Mouse (Mus musculus) mouse trophoblast stem cell (cell line): Measurements from ENCODE around the gene Abca13.

Source experiments
- in situ Hi-C, 2 experiments: fragments of 300-500 bp; cut with MseI, MboI; formaldehyde crosslinking; loops; 2 replicates in 1 of 2; 3 replicates in 1 of 2; pipeline ENCODE4 v1.15.1; 2025

Abca13 gene

DNA sequence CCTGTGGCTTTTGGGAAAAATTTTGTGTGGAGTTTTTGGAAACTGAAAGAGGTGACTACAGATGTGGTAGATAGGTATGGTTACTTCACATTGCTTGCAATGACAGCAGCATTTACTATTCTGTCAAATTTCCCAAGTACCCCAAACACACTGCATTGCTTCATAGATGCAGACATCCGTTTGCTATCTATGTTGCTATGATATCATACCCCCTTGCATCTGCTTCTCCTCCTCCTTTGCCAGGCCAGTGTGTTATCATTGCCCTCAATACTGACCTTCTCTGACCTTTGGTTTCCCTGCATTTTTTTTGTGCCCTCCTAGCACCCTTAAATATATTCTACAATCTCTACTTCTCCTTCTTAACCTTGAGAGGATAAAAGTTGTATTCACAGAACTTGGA lies 341.4 kb downstream of the Abca13 start:
- in situ Hi-C loops, result no loop called here

GRCm38 (mm10) chr11:9533658-9534202 lies 342.0 kb downstream of the Abca13 start:
- in situ Hi-C loops, result no loop called here

GRCm38 (mm10) chr11:9536811-9537210 lies 345.1 kb downstream of the Abca13 start:
- in situ Hi-C loops, result no loop called here

DNA sequence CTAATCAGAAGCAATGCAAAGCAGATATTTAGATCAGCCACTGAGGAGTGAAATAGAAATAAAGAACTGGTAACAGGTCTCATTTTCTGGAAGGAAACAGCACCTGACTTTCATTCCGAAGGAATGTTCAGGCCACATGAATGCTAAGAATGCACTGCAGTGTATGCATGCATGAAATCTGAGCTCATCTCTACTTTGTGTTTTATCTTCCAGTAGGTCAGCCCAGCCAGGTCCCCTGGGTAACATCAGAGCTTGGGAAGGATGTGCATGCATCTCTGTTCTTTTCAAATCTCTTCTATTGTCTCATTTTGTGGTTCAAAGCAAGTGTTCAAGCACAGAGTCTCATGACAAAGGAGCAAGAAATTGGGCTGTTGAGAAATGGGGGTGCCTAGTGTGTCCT lies 346.6 kb downstream of the Abca13 start:
- in situ Hi-C loops, result no loop called here

DNA sequence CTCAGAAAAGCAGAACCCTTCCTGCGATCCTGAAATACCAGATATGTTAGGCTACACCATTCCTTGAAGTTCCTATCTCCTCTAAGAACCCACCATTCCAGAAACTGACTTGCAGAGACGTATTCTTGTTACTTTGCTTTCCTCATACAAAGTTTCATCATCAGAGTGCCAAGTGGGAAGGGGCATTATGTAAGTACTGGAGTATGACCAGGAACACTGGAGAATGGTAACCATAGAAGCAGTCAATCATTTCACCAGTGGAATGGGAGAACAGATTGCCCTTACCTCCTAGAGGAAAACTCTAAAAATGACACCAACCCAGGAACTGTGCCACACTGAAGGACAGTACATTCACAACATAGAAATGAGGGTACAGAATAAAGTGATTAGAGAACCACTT lies 368.3 kb downstream of the Abca13 start:
- in situ Hi-C loops, result no loop called here

GRCm38 (mm10) chr11:9568302-9568701 lies 376.6 kb downstream of the Abca13 start:
- in situ Hi-C loops, result no loop called here

GRCm38 (mm10) chr11:9570319-9570718 lies 378.6 kb downstream of the Abca13 start:
- in situ Hi-C loops, result no loop called here

DNA sequence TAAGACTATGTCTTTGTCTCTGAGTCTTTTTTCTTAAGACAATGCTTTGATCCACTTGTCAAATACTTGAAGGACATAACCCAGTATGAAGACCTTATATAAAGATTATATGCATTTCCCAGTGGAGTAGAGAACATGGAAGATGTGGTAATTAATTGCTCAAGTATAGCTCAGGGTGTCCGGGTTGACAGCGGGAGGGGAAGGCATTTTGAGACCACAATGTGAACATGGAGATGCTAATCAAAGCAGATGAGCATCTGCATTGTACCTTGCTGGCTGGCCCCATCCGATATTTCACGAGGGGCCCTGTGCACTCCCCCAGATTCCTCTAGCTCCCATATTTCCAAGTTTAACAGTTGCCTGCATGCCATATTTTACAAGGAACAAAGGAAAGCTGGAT lies 383.2 kb downstream of the Abca13 start:
- in situ Hi-C loops, result no loop called here

GRCm38 (mm10) chr11:9591757-9592316 lies 400.1 kb downstream of the Abca13 start:
- in situ Hi-C loops, result no loop called here

DNA sequence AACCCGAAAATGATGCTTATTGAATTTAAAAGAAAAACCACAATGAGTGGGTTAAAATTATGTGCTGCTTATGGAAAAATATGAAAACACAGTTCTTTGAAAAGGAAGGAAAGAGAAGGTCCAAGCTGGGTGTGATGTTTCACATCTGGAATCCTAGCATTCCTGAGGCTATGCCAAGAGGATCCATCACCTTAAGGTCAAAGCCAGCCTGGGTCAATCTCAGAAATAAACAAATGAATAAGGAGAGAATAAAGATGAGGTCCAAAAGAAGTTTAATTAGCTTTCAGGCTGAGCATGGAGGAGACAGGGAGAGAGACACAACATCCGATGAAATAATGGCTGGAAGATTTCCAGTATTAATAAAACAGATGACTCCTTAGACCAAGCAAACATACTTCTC lies 405.6 kb downstream of the Abca13 start:
- in situ Hi-C loops, result no loop called here

GRCm38 (mm10) chr11:9601096-9601495 lies 409.4 kb downstream of the Abca13 start:
- in situ Hi-C loops, result no loop called here

DNA sequence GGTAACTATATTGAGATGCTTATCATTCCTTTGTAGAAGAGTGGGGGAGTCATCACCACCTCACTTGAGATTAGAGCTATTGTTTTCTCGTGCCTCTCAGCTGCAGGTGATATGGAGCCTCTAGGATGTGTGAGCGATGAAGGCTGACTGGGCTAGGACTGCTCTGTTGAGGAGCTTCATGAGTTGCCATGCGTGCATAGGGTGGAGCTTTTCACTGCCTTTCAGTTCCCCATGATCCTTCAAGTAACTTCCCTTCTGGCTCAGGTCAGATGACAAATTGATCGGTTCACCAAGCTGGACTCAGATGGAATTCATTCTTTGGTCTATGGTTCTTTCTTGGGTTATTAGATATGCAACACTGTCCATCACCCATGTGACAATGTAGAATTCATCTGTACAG lies 410.4 kb downstream of the Abca13 start:
- in situ Hi-C loops, result no loop called here

DNA sequence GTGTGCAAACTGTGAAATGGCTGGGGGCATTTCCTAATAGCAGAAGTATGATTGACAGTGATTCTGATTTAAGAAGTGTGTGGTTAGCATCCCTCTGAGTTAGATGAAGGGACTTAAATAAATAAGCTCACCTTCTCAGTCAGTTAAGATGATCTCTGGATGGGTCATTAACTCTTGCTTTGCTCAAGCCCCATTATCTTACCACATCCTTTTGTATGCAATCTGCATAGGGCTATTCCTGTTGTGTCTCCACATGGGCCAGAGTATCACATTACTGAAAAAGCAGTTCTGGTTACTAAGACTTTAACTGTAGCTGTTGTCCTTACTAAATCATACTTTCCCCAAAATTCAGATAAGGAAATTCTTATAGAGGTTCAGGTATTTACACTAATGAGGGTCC lies 416.5 kb downstream of the Abca13 start:
- in situ Hi-C loops, result no loop called here

GRCm38 (mm10) chr11:9609075-9609474 lies 417.3 kb downstream of the Abca13 start:
- in situ Hi-C loops, result no loop called here

GRCm38 (mm10) chr11:9616133-9616532 lies 424.4 kb downstream of the Abca13 start:
- in situ Hi-C loops, result no loop called here

DNA sequence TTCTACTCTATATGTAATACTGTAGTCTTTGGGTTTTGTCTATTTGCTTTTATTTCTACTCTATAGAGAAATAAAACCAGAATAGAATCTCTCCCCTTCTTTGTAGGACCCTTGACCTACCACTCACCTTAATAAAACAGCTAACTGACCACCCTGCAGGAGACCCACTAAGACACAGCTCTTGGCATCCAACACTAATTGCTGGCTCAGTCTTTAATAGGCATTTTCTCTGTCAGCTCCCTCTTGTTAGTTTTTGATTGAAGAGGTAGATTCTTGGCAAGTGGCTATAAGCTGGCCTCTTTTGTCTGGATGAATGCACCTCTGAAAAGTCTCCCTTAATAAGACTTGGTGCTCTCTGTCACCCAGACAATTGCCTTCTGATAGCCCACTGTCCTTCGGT lies 424.9 kb downstream of the Abca13 start:
- in situ Hi-C loops, result no loop called here

DNA sequence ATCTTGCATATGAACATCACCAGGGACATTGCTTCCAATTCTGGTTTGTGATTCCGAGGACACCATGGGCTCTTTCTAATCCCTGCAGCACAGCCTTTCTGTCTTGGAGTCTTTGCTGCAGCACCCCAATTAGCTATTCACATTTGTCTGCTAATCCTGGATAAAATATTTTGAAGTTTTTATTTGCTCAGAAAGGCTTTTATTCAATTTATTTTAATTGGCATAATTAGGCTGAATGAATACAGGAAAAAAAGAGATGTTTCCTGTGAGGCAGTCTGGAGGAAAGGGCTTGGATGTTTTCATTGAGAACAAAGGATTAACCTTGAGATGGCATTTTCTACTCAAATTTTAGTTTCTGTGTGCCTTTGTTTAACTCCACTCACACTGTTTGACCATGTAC lies 428.2 kb downstream of the Abca13 start:
- in situ Hi-C loops, result no loop called here

GRCm38 (mm10) chr11:9622888-9623287 lies 431.1 kb downstream of the Abca13 start:
- in situ Hi-C loops, result no loop called here

DNA sequence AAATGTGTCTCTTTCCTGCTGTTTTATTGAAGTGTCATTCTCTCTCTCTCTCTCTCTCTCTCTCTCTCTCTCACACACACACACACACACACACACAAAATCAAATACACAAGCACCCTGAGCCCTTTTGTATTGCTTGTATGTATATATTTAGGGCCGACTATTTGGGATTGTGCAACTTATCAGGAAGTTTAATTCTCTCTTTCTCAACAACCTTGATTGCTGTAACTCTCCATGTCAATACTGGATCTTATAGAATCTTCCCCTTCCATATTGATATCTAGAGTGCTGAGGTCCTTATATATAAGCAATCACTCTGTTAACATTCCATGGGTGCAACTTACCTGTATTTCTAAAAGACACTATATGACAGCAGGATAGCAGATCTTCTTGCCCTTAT lies 433.0 kb downstream of the Abca13 start:
- in situ Hi-C loops, result no loop called here

DNA sequence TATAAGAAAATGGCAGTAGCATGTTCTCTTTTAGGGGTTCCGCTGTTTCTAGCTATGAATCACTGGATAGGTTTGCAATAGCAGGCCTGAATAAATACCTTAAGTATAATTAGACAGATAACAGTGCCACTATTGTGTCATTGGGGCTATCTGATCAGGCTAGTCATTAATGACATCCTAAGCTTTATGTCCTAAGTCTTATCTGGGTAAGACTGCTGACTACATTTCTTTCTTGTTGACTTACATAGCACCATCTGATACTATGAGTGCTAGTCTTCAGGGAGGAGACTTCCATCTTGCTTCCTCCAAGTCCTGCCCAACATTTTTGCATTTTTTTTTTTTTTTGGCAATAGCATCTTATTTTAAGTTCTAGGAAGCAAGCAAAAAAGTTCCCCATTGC lies 434.1 kb downstream of the Abca13 start:
- in situ Hi-C loops, result no loop called here

DNA sequence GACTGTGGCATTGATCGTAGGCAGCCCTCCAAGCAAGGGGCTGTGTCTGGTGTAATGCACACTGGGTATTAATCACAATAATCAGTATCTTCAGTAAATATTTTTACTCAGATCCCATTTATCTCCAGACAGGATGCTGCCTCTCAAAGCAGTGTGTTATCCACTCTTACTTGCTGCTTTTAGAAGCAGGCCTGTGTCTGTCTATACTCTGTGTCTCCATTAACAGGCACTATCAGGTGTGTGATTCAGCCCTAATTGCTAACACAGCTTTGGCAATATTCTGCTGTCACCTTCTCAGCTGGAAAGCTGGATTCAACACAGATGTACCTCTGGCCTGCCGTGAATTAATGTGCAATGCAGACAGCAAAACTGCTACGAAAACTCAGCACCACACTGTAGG lies 455.5 kb downstream of the Abca13 start:
- in situ Hi-C loops, result no loop called here

DNA sequence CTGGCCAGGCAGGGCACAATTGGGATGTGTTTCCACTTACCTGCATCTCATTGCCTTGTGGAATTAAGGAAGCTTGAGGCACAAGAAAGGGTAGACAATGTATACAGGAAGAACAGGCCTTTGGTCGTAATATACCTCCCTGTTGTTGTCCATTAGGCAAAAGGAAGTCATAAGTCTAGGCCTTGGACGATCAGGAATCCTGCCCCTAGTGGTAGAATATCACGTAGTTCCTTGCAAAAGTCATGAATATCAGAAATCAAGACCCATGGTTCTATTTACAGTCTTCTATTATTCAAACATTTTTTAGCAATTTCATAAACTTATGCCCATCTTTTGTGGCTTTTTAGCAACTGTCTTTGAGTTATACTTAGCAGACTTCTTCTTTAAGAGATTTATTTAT lies 456.2 kb downstream of the Abca13 start:
- in situ Hi-C loops, result no loop called here

DNA sequence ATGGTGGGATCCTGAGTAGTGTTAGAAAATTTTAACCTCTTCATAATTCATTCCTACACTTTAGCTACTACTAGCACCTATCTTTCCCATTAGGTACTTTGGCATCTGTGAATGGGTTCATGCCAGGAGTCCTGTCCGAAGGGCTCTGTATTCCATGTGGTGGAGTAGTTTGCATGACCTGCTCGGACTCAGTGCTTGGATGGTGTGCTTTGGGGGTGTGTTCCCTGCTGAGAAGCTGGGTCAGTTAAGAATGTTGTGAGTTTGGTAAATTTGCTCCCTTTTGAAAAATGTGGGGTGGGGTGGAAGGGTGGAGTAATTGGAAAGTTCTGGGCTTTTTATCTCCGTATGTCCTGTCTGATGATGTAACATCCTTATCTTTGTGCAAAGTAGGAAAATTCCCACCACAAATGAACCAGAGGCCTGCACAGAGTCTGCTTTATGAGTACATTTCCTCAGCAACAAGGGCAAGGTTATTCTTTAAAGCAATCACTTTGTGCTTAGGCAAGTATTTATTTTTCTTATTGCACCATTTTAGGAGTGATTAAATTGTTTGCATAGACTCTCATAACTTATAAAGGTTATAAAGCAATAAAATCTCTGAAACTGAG lies 475.0 kb downstream of the Abca13 start:
- in situ Hi-C loops, result no loop called here

- in situ Hi-C loops, result no loop called here
Observed at GRCm38 (mm10) chr11:9669430-9669829, 477.7 kb downstream of the Abca13 start.
